Mouse (Mus musculus) C2C12 (cell line): ENCODE measurements around the gene Ezr.

Source experiments
- CTCF ChIP-seq: IDR thresholded peaks from one replicate; pipeline ENCODE4 v1.5.1; 2011; ENCODE audit not compliant: control insufficient read depth, insufficient read depth, insufficient read length
- MYOG ChIP-seq: IDR thresholded peaks from one replicate; pipeline ENCODE4 v1.6.1; 2011; ENCODE audit not compliant: control insufficient read depth, insufficient read length; ENCODE audit errors: extremely low read depth
- USF1 ChIP-seq: IDR thresholded peaks from one replicate; pipeline ENCODE4 v1.6.1; 2011; ENCODE audit warnings: low read depth, mild to moderate bottlenecking, control low read depth, moderate library complexity

DNA sequence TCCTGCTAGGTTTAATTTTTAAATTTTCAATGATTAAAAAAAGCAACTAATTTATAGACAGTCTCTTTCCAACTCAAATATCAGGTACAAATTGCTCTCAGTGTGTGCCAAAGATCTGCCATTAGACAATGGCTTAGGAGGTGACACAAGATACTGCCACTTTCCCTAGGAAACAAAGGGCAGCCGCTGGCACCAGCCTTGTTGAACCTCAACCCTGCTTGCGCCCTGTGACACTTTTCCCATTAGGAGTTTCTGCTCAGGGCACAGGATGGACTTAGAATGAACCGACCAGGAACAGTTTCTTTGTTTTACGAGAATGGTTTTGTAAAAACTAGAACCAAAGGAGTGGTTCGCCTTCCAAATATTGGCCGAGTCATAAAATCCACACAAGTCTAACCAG is 6.5 kb downstream of the Ezr start:
- no peak for TF ChIP-seq CTCF
- TF ChIP-seq MYOG: no peak
- no peak for TF ChIP-seq USF1
